Mouse (Mus musculus): Measurements from ENCODE around the gene Drd4.

Gene Drd4

DNA sequence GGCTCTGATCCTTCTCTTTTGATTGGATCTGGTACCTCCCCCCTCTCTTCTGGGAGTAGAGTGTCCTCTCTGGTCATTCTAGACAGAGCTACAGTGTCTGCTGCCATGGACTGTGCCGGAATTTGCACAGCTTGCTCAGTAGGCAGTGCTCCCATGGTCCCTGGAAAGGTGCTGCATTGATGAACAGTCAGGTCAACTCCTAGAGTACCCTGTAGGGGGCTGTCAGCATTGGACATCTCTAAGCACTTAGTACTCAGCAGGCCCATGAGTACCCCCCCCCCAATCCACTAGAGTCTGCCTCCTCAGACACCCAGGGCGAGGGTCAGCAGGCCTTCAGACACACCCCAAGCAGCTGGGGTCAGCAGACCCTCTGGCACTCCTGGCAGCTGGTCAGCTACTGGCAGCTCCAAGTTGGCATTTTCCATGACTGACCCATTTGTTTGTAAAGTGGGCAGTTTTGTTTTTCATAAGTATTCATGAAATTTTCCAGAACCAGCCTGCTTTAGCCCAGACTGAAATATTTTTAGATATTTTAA lies 43.3 kb downstream of the Drd4 start:
- no peak for DNase-seq (ENCODE audit: low spot score in 2 of 2)

DNA sequence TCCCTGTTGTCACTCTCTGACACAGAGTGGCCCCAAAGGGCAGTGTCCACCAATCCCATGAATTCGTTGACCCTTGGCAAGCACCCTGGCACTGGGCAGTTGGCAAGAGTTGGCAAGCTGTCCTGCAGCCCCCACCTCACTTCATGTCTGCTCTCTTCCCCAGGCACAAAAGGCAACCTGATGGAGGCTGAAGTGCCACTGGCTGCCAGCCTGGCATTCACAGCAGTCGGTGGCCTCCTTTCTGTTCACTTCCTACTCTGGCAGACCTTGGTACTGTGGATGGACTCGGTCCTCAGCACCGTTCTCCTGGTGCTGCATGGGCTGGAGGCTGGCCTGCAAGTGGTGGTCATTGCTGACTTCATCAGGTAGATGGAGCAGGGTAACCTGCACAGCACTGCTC lies 43.9 kb downstream of the Drd4 start:
- DNase-seq (ENCODE audit: low spot score in 2 of 2) = no peak

GRCm38 (mm10) chr7:141336296-141336695 lies 44.5 kb downstream of the Drd4 start:
- no peak for DNase-seq (ENCODE audit: low spot score in 2 of 2)

DNA sequence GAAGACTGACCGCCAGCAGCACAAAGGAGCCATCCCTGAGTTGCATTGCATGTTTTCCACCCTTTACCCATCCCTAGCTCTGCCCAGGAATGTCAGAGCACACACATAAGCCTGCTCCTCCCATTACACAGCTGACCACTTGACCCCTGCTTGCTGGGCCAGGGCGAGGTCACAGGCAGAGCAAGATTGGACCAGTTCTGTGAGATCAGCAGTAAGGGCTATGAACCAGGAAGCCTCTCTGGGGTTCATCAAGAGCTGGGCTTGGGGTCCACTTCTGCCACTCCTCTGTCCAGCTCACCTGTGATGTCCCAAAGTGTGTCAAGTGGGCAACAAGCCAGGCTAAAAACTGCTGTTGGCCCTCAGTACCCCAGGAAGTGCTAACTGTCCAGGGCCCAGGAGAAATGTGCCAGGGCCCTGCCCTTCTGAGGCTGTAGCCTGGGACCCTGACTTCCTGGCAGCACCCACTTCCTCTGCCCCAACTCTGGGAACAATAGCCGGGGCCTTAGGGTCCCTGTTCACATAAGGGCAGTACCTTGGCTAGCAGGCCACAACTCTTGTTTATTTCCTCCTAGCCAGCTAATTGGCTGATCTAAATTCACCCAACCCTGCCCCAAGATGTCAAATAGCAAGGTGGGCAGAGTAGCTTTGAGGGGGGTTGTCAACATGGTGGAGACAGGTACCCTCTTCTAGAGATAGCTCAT lies 46.1 kb downstream of the Drd4 start:
- DNase-seq (ENCODE audit: low spot score in 2 of 2) = no peak

- no peak for DNase-seq (ENCODE audit: low spot score in 2 of 2)
Observed at GRCm38 (mm10) chr7:141338576-141339131, 46.8 kb downstream of the Drd4 start, which contains the start of gene Eps8l2. TSS of gene Eps8l2 (plus strand) at chr7:141338880.

DNA sequence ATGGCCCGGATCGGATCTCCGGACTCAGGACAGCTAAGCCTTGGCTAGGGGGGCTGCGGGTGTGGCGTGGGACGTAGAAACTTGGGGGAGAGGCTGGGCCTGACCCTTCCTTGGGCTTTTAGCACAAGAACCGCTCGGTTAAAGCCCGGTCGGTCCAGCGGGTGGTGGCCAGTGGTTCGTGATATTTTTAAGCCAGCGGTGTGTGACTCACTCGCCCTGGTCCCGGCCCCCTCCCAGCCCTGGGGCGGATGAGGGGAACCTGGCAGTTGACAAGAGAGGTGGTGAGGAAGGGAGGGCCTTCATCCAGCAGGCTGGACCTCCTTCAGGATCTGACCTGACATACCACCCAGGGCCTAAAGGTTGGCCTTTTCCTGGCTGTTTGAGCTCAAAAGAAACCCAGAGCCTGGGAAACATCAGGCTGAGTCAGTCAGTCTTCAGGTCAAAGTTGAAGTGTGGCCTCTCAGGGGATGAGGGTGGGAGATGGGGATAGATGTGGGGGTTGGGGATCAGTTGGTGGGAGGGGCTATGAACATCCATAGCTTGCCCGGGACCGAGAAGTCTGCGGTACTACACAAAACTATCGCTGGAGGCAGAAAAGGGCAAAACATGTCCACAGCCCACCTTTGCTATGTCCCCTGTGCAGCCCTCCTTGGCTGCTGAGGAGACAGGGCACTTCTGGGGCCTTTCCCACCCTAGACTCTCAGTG lies 47.6 kb downstream of the Drd4 start:
- no peak for DNase-seq (ENCODE audit: low spot score in 2 of 2)

- DNase-seq (ENCODE audit: low spot score in 2 of 2) = no peak
Observed at GRCm38 (mm10) chr7:141340023-141340422, 48.2 kb downstream of the Drd4 start.

- DNase-seq (ENCODE audit: low spot score in 2 of 2) = no peak
Observed at GRCm38 (mm10) chr7:141340476-141340875, 48.7 kb downstream of the Drd4 start.

DNA sequence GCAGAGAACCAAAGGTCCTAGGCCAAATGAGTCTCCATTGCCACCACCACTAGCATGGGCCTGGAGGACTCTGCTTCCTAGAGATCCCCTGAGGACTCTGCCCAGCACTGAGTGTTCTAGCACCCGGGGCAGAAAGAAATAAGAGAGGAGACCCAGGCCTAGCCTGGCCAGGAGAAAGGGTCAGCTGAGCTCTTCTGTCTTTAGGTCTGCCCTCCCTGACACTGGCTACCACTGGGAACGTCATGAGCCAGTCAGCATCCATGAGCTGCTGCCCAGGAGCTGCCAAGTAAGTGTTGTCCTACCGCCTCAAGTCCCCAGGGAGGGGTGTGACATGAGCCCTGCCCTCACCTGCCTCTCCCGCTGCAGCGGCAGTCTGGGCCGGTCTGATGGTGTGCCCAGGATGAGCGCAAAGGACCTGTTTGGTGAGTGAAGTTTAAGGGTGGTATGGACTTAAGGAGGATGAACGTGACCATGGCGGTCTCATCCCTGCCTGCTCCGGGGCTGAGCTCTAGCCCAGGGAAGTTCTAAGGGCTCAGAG lies 50.0 kb downstream of the Drd4 start:
- no peak for DNase-seq (ENCODE audit: low spot score in 2 of 2)

DNA sequence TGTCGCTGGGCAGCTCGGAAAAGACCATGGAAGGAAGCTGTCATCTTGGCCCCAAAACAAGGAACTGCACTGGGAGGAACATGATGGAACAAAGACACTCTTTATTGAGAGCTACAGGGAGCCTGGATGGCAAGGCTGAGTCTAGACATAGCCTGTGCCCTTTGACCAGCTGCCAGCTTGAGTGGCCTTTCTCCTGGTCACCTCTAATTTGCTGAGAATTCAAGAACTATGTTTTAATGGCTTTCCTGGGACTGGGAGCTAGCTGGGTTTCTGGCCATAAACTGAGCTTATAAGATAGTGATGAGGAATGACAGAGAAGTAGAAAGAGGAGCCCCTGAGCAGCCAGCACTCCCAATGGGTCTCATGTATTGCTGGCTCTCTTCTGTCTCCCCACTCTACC lies 51.4 kb downstream of the Drd4 start:
- DNase-seq (ENCODE audit: low spot score in 2 of 2) = no peak

- DNase-seq (ENCODE audit: low spot score in 2 of 2) = no peak
Observed at GRCm38 (mm10) chr7:141343696-141344095, 51.9 kb downstream of the Drd4 start.

- DNase-seq (ENCODE audit: low spot score in 2 of 2) = no peak
Observed at GRCm38 (mm10) chr7:141344787-141345186, 53.0 kb downstream of the Drd4 start.

Data from right cerebral cortex, postnatal 36 days (tissue).